Mouse (Mus musculus): ENCODE results near the gene Zfp609. TPM values are rescaled to one million over a fixed set of nuclear protein-coding genes. Genes with fewer than 3 reads are reported as not detected.
A peak's percentile ranks its signal among the peaks of the same experiment; 100 is the strongest.
"Not testable (repeated sequence)": the region's sequence is repeated elsewhere in the genome, so short reads cannot be mapped to it uniquely, and the experiment has no call there.

The Zfp609 gene
- total and polyA plus RNA-seq, 3 experiments, result 8.7 to 25.5 (median 23.7) TPM

DNA sequence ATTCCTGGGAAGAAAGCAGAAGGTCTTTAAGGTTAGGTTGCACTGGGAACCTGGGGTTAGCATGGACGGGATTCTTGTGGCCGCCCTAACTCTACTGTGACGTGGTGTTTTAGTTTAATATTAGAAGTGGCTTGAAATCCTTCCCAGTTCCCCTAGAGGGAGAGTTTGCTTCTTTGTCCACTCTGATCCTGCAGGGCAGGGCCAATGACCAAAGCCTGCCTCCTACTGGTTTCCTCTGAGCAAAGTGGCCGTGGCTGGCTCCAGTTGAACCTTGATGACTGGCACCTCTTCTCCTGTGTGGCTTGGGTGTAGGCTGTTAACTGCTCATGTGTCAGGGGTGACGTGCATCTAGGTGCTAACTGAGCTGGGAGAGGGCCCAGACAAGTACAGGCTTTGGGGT lies 166.3 kb downstream of the Zfp609 start:
- no peaks in the 10 kb centered on the region for H3K27me3 ChIP-seq (ENCODE audit: control insufficient read depth, insufficient read depth, low read length)
- no peaks in the 10 kb centered on the region for H3K79me2 ChIP-seq (replicated peaks; ENCODE audit: control insufficient read depth, insufficient read depth, low read length)
- no peak for DNase-seq
- no peak overlapping the region for H3K27ac ChIP-seq
- intact Hi-C loops (cut with DNase I), result loop anchor here (5.0 kb wide), 1 partner anchor 34 kb away; the partner anchor contains the start of gene Rbpms2
- H3K4me3 ChIP-seq, result no peak overlapping the region
- no peak overlapping the region for H3K9ac ChIP-seq (ENCODE audit: low read depth, low read length)
- 40% methylated on average over 5 of the region's 5 CpGs for whole genome bisulfite sequencing
- H3K4me1 ChIP-seq (ENCODE audit: control insufficient read depth, insufficient read depth, low read length), result peaks cover 1% of the 10 kb centered on the region; the same call in 1 of the 2 replicates
- no peaks in the 10 kb centered on the region for H3K36me3 ChIP-seq (ENCODE audit: control insufficient read depth, insufficient read depth, low read length)
- TF ChIP-seq EP300 (IDR thresholded peaks at IDR 0.05; ENCODE audit: insufficient read depth, low read depth, low read length) (no peak), CTCF (IDR thresholded peaks at IDR 0.05) (peak; percentile 66)

DNA sequence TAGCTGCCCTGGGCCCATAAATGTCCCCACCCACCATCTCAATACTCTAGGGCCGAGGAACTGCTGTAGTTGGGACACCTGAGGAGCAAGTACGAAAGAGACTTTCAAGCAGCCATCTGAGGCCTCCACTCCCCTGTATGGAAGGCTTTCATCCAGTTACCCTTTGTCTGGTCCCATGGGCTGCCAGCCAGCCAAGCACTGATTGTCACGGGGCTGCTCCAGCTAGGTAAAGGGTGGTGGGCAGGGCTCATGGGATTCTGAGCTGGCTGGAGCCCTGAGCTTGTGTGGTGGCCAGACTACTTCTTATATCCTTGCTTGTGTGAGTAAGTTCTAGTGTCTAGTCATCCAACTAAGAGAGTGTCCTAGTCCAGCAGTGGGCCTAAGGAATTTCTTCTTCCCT lies 170.1 kb downstream of the Zfp609 start:
- no peaks in the 10 kb centered on the region for H3K27me3 ChIP-seq (ENCODE audit: control insufficient read depth, insufficient read depth, low read length)
- no peak for DNase-seq
- TF ChIP-seq EP300 (IDR thresholded peaks at IDR 0.05; ENCODE audit: insufficient read depth, low read depth, low read length) (no peak), POLR2A (IDR thresholded peaks at IDR 0.05; ENCODE audit: insufficient read depth, low read depth, low read length) (no peak), CTCF (IDR thresholded peaks at IDR 0.05) (no peak)
- no peak overlapping the region for H3K27ac ChIP-seq
- WGBS, result 68% methylated on average over 3 of the region's 3 CpGs
- intact Hi-C loops (cut with DNase I), result no loop called here
- H3K79me2 ChIP-seq (replicated peaks; ENCODE audit: control insufficient read depth, insufficient read depth, low read length), result no peaks in the 10 kb centered on the region
- H3K4me3 ChIP-seq, result no peak overlapping the region
- H3K4me1 ChIP-seq (ENCODE audit: control insufficient read depth, insufficient read depth, low read length), result peaks cover 1% of the 10 kb centered on the region
- no peak overlapping the region for H3K9ac ChIP-seq (ENCODE audit: low read depth, low read length)
- no peaks in the 10 kb centered on the region for H3K36me3 ChIP-seq (ENCODE audit: control insufficient read depth, insufficient read depth, low read length)

DNA sequence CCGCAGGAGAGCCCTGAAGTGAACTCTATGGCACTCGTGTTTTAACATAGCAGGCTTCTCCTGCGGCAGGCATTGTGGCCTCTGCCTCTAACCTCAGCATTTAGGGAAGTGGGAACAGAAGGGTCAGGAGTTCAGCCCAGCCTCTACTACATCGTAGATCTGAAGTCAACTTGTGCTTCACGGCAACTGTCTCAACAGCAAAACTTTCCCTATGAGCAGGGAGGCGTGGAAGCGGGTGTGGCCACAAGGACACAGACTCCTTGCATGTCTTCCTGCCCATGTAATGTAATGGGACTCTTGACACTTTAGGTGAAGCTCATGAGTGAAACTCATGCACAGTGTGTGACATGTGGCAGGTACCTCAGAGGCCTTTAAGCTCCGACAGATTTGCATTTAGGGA lies 171.8 kb downstream of the Zfp609 start:
- H3K79me2 ChIP-seq (replicated peaks; ENCODE audit: control insufficient read depth, insufficient read depth, low read length), result no peaks in the 10 kb centered on the region
- no peak overlapping the region for H3K9ac ChIP-seq (ENCODE audit: low read depth, low read length)
- no peak overlapping the region for H3K4me3 ChIP-seq
- no peak for TF ChIP-seq EP300 (IDR thresholded peaks at IDR 0.05; ENCODE audit: insufficient read depth, low read depth, low read length)
- no peak overlapping the region for H3K27ac ChIP-seq
- intact Hi-C loops (cut with DNase I), result no loop called here
- no peaks in the 10 kb centered on the region for H3K36me3 ChIP-seq (ENCODE audit: control insufficient read depth, insufficient read depth, low read length)
- no peaks in the 10 kb centered on the region for H3K27me3 ChIP-seq (ENCODE audit: control insufficient read depth, insufficient read depth, low read length)
- peaks cover 1% of the 10 kb centered on the region for H3K4me1 ChIP-seq (ENCODE audit: control insufficient read depth, insufficient read depth, low read length)
- DNase-seq, result no peak
- WGBS, result 69% methylated on average over 8 of the region's 8 CpGs

DNA sequence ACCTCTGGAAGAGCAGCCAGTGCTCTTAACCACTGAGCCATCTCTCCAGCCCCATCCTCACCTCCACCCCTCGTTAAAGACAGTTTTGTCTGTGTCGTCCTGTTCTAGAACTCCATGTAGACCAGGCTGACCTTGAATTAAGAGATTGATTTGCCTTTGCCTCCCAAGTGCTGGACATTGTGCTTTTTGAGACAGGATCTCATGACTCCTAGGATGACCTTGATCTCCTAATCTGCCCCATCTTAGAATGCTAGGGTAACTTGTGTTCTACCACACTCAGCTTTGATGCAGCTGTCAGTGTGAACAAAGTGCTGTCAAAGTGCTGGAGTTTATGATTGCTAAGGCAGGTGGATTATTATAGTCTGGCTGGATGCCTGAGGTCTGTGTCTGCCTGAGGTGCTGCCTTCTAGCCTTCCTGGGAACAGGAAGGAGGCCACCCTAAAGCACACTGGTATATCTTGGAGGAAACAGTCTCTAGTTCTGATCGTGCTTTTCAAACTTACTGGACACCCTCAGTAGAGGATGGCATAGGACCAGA lies 172.6 kb downstream of the Zfp609 start:
- Histone ChIP-seq H3K27me3 (ENCODE audit: control insufficient read depth, insufficient read depth, low read length) (no peaks in the 10 kb centered on the region), H3K4me1 (ENCODE audit: control insufficient read depth, insufficient read depth, low read length) (peaks cover 8% of the 10 kb centered on the region), H3K27ac (no peak overlapping the region), H3K79me2 (replicated peaks; ENCODE audit: control insufficient read depth, insufficient read depth, low read length) (no peaks in the 10 kb centered on the region), H3K4me3 (no peak overlapping the region), H3K9ac (ENCODE audit: low read depth, low read length) (no peak overlapping the region), H3K36me3 (ENCODE audit: control insufficient read depth, insufficient read depth, low read length) (no peaks in the 10 kb centered on the region; the same call in 1 of the 2 replicates)
- intact Hi-C loops (cut with DNase I), result no loop called here
- TF ChIP-seq EP300 (IDR thresholded peaks at IDR 0.05; ENCODE audit: insufficient read depth, low read depth, low read length) (no peak), POLR2A (IDR thresholded peaks at IDR 0.05; ENCODE audit: insufficient read depth, low read depth, low read length) (no peak), CTCF (IDR thresholded peaks at IDR 0.05) (no peak)
- DNase-seq, result no peak
- WGBS, result 64% methylated on average over 3 of the region's 3 CpGs

DNA sequence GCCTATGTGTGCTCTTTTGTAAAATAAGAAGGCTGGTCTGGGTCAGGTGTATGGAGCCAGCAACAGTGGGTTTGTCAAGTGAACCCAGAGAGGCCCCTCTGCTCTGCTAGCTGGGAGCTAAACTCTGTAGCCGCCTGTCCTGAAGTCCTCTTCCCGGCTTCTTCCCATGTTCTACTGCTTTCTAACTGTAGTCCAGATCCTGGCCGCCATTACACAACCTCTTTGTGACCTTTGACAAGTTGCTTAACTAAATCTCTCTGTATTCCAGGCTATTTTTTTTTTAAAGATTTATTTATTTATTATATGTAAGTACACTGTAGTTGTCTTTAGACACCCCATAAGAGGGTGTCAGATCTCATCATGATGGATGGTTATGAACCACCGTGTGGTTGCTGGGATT lies 173.6 kb downstream of the Zfp609 start:
- no peak overlapping the region for H3K27ac ChIP-seq
- peaks cover 10% of the 10 kb centered on the region for H3K4me1 ChIP-seq (ENCODE audit: control insufficient read depth, insufficient read depth, low read length)
- intact Hi-C loops (cut with DNase I), result no loop called here
- H3K79me2 ChIP-seq (replicated peaks; ENCODE audit: control insufficient read depth, insufficient read depth, low read length), result no peaks in the 10 kb centered on the region
- 94% methylated on average over 4 of the region's 4 CpGs for WGBS
- H3K36me3 ChIP-seq (ENCODE audit: control insufficient read depth, insufficient read depth, low read length), result no peaks in the 10 kb centered on the region; the same call in 1 of the 2 replicates
- DNase-seq, result no peak
- no peak overlapping the region for H3K9ac ChIP-seq (ENCODE audit: low read depth, low read length)
- no peaks in the 10 kb centered on the region for H3K27me3 ChIP-seq (ENCODE audit: control insufficient read depth, insufficient read depth, low read length)
- H3K4me3 ChIP-seq, result no peak overlapping the region
- no peak for TF ChIP-seq EP300 (IDR thresholded peaks at IDR 0.05; ENCODE audit: insufficient read depth, low read depth, low read length)
- TF ChIP-seq CTCF (IDR thresholded peaks at IDR 0.05), result no peak
- TF ChIP-seq POLR2A (IDR thresholded peaks at IDR 0.05; ENCODE audit: insufficient read depth, low read depth, low read length), result no peak

DNA sequence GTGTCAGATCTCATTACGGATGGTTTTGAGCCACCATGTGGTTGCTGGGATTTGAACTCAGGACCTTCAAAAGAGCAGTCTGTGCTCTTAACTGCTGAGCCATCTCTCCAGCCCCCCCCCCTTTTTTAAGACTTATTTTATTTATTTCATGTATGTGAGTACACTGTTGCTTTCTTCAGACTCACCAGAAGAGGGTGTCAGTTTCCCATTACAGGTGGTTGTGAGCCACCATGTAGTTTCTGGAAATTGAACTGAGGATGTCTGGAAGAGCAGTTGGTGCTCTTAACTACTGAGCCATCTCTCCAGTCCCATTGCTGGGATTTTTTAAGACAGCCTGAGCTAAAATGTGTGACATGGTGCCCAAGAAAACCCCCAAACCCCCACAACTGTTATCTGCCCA lies 175.4 kb downstream of the Zfp609 start:
- H3K4me1 ChIP-seq (ENCODE audit: control insufficient read depth, insufficient read depth, low read length), result peaks cover 10% of the 10 kb centered on the region
- H3K27me3 ChIP-seq (ENCODE audit: control insufficient read depth, insufficient read depth, low read length); H3K9ac ChIP-seq (ENCODE audit: low read depth, low read length); H3K4me3 ChIP-seq; H3K79me2 ChIP-seq (replicated peaks; ENCODE audit: control insufficient read depth, insufficient read depth, low read length); DNase-seq; H3K27ac ChIP-seq; H3K36me3 ChIP-seq (ENCODE audit: control insufficient read depth, insufficient read depth, low read length); intact Hi-C loops (cut with DNase I): not testable (repeated sequence)
- WGBS, result 90% methylated on average over 1 of the region's 1 CpGs
- peak; percentile 35 for TF ChIP-seq CTCF (IDR thresholded peaks at IDR 0.05)

All from heart, adult 2 months (tissue).